Mouse (Mus musculus) E14TG2a.4 (cell line): ENCODE data around the gene Ak7.

Experiments used
- CTCF ChIP-seq: conservative IDR thresholded peaks from 2 replicates; pipeline ENCODE4 v1.5.1; 2014; ENCODE audit warnings: low read length
- NANOG ChIP-seq: IDR thresholded peaks from 2 replicates; pipeline ENCODE4 v1.6.1; 2014; ENCODE audit warnings: borderline replicate concordance, low read length, mixed read lengths
- POU5F1 ChIP-seq: IDR thresholded peaks from 2 replicates; pipeline ENCODE4 v1.6.1; 2014; ENCODE audit warnings: low read length, borderline replicate concordance

GRCm38 (mm10) chr12:105798001-105798400 lies 92.2 kb downstream of the Ak7 start:
- TF ChIP-seq CTCF (no peak), NANOG (no peak), POU5F1 (no peak)
